ENCODE assay signal across 10 mouse cellular contexts in genomic region chr8:123978926-123979325, GRCm38 (mm10). TPM values are rescaled to one million over a fixed set of nuclear protein-coding genes. Genes with fewer than 3 reads are reported as not detected.
A peak's percentile ranks its signal among the peaks of the same experiment; 100 is the strongest.
DNase-seq lines count a peak whose midpoint lies in the region; ATAC-seq and TF ChIP-seq lines count a peak whose summit lies in the region.
"Had no signal": no experiment of that assay in that cellular context is flagged by ENCODE, and none has a peak within 500 bp of the region (broad histone marks: within the 10 kb centered on the region; RNA-seq: fewer than 3 reads in every experiment).

No protein-coding gene starts in this region.

- peak overlapping the region; percentile 30 for H3K4me2 ChIP-seq in lung, embryonic 16.5 days (ENCODE audit: low read depth, low read length)
- H3K4me2 ChIP-seq in stomach, embryonic 14.5 days (replicated peaks; ENCODE audit: low read depth, low read length), result peak overlapping the region; percentile 25
- H3K4me2 ChIP-seq: limb, embryonic 13.5 days had no signal

- TF ChIP-seq CTCF in lung, adult 2 months (IDR thresholded peaks at IDR 0.05; ENCODE audit: insufficient read depth, low read length), result no peak

- H3K4me3 ChIP-seq in heart, embryonic 10.5 days, result peak overlapping the region; percentile 33
- no peak overlapping the region for H3K4me3 ChIP-seq in lung, embryonic 16.5 days (ENCODE audit: low read length)
- H3K4me3 ChIP-seq in lung, adult 2 months (replicated peaks; ENCODE audit: extremely low read depth, low read depth, low read length), result no peak overlapping the region
- no peak overlapping the region for H3K4me3 ChIP-seq in stomach, embryonic 14.5 days (ENCODE audit: low read depth, low read length)
- H3K4me3 ChIP-seq: limb, embryonic 13.5 days had no signal

- H3K27me3 ChIP-seq in heart, embryonic 10.5 days (ENCODE audit: insufficient read depth, poor library complexity, severe bottlenecking), result no peaks in the 10 kb centered on the region
- H3K27me3 ChIP-seq in lung, embryonic 16.5 days (ENCODE audit: control insufficient read depth, insufficient read depth, low read depth, low read length), result no peaks in the 10 kb centered on the region
- no peaks in the 10 kb centered on the region for H3K27me3 ChIP-seq in stomach, embryonic 14.5 days (ENCODE audit: control insufficient read depth, insufficient read depth, low read length)
- H3K27me3 ChIP-seq: limb, embryonic 13.5 days had no signal

- H3K27ac ChIP-seq in heart, embryonic 10.5 days, result peak overlapping the region; percentile 79
- peak overlapping the region; percentile 73 for H3K27ac ChIP-seq in lung, embryonic 16.5 days (ENCODE audit: low read length)
- peak overlapping the region; percentile 68 for H3K27ac ChIP-seq in stomach, embryonic 14.5 days (ENCODE audit: low read length)
- H3K27ac ChIP-seq: kidney, postnatal 0 days; limb, embryonic 13.5 days had no signal

- WGBS in heart, embryonic 10.5 days, result 14% methylated on average over 8 of the region's 8 CpGs
- 56% methylated on average over 8 of the region's 8 CpGs for WGBS in lung, embryonic 16.5 days
- WGBS in lung, adult 2 months, result 68% methylated on average over 8 of the region's 8 CpGs
- 62% methylated on average over 8 of the region's 8 CpGs for WGBS in stomach, embryonic 14.5 days

- ATAC-seq in lung, embryonic 16.5 days (ENCODE audit: low read depth), result no peak
- peak; percentile 68; the same call in 1 of the 2 replicates for ATAC-seq in stomach, embryonic 14.5 days (ENCODE audit: insufficient number of reproducible peaks, insufficient read depth, low FRiP score, low read depth)

- no peak for TF ChIP-seq POLR2A in lung, adult 2 months (IDR thresholded peaks at IDR 0.05; ENCODE audit: borderline replicate concordance, extremely low read depth, low read depth, low read length)

- no peaks in the 10 kb centered on the region for H3K9me3 ChIP-seq in heart, embryonic 10.5 days
- no peaks in the 10 kb centered on the region for H3K9me3 ChIP-seq in lung, embryonic 16.5 days (ENCODE audit: control insufficient read depth, low read length)
- H3K9me3 ChIP-seq in stomach, embryonic 14.5 days (ENCODE audit: control insufficient read depth, low read depth, low read length), result no peaks in the 10 kb centered on the region
- H3K9me3 ChIP-seq: limb, embryonic 13.5 days had no signal

- peaks cover 51% of the 10 kb centered on the region for H3K4me1 ChIP-seq in heart, embryonic 10.5 days
- H3K4me1 ChIP-seq in lung, embryonic 16.5 days (replicated peaks; ENCODE audit: control insufficient read depth, insufficient read depth, low read length), result peaks cover 24% of the 10 kb centered on the region
- H3K4me1 ChIP-seq in lung, adult 2 months (ENCODE audit: control insufficient read depth, insufficient read depth, low read length), result no peaks in the 10 kb centered on the region; the same call in none of the 2 replicates
- peaks cover 20% of the 10 kb centered on the region for H3K4me1 ChIP-seq in stomach, embryonic 14.5 days (ENCODE audit: control insufficient read depth, insufficient read depth, low read length)

- peak overlapping the region; percentile 49; the same call in 1 of the 2 replicates for H3K9ac ChIP-seq in lung, embryonic 16.5 days (ENCODE audit: low read length)
- H3K9ac ChIP-seq in stomach, embryonic 14.5 days (replicated peaks; ENCODE audit: low read depth, low read length), result no peak overlapping the region
- H3K9ac ChIP-seq: limb, embryonic 13.5 days had no signal

- peaks cover 6% of the 10 kb centered on the region; the same call in 1 of the 2 replicates for H3K36me3 ChIP-seq in heart, embryonic 10.5 days
- H3K36me3 ChIP-seq in lung, embryonic 16.5 days (ENCODE audit: control insufficient read depth, insufficient read depth, low read length), result no peaks in the 10 kb centered on the region
- no peaks in the 10 kb centered on the region for H3K36me3 ChIP-seq in stomach, embryonic 14.5 days (ENCODE audit: control insufficient read depth, insufficient read depth, low read length)
- H3K36me3 ChIP-seq: limb, embryonic 13.5 days had no signal

- peak; percentile 96 for DNase-seq in heart, embryonic 10.5 days (ENCODE audit: low spot score)
- no peak for DNase-seq in heart, postnatal 4 days
- no peak for DNase-seq in lung, adult 2 months
- DNase-seq in liver, result peak; percentile 92
- DNase-seq in frontal cortex, postnatal 14 days (ENCODE audit: low spot score in 2 of 2), result no peak
- no peak for DNase-seq in kidney, adult 18-20 months

RNA-seq across cellular contexts. Expression of gene Abcb10, which starts 4.0 kb away (rescaled TPM):
- 41.6 and 47.7 TPM in 2 replicates for polyA plus RNA-seq in heart, embryonic 10.5 days (2016; fragmentation: Nextera tagmentation; extraction: Ambion mirVana)
- 10 to 100 TPM; 36.9 to 37.8 TPM for total RNA-seq in heart, postnatal 4 days (2021)
- 13.8 and 14.3 TPM in 2 replicates for polyA plus RNA-seq in lung, embryonic 16.5 days (2015; fragmentation: Nextera tagmentation; extraction: Ambion mirVana)
- 10.9 and 12.6 TPM in 2 replicates for polyA plus RNA-seq in lung, adult 2 months (2012; rRNA removed)
- 23.8 and 24.5 TPM in 2 replicates for polyA plus RNA-seq in stomach, embryonic 14.5 days (2014; fragmentation: Nextera tagmentation; extraction: Ambion mirVana)

RNA-seq across cellular contexts. Expression of gene Nup133, which starts 29.9 kb away (rescaled TPM):
- 34.1 and 37.8 TPM in 2 replicates for polyA plus RNA-seq in heart, embryonic 10.5 days (2016; fragmentation: Nextera tagmentation; extraction: Ambion mirVana)
- total RNA-seq in heart, postnatal 4 days (2021), result 10 to 100 TPM; 20.1 to 21.5 TPM
- polyA plus RNA-seq in lung, embryonic 16.5 days (2015; fragmentation: Nextera tagmentation; extraction: Ambion mirVana), result 37.7 and 39.5 TPM in 2 replicates
- 7.3 and 10.8 TPM in 2 replicates for polyA plus RNA-seq in lung, adult 2 months (2012; rRNA removed)
- 38.4 and 44.8 TPM in 2 replicates for polyA plus RNA-seq in stomach, embryonic 14.5 days (2014; fragmentation: Nextera tagmentation; extraction: Ambion mirVana)

RNA-seq across cellular contexts. Expression of gene Taf5l, which starts 42.3 kb away (rescaled TPM):
- polyA plus RNA-seq in heart, embryonic 10.5 days (2016; fragmentation: Nextera tagmentation; extraction: Ambion mirVana), result 37.4 and 40.4 TPM in 2 replicates
- 10 to 100 TPM; 27.5 to 29.9 TPM for total RNA-seq in heart, postnatal 4 days (2021)
- 29.3 and 30.9 TPM in 2 replicates for polyA plus RNA-seq in lung, embryonic 16.5 days (2015; fragmentation: Nextera tagmentation; extraction: Ambion mirVana)
- polyA plus RNA-seq in lung, adult 2 months (2012; rRNA removed), result 22.7 and 26.0 TPM in 2 replicates
- polyA plus RNA-seq in stomach, embryonic 14.5 days (2014; fragmentation: Nextera tagmentation; extraction: Ambion mirVana), result 43.8 and 50.4 TPM in 2 replicates

RNA-seq across cellular contexts. Expression of gene Urb2, which starts 42.4 kb away (rescaled TPM):
- polyA plus RNA-seq in heart, embryonic 10.5 days (2016; fragmentation: Nextera tagmentation; extraction: Ambion mirVana), result 6.1 and 6.9 TPM in 2 replicates
- total RNA-seq in heart, postnatal 4 days (2021), result 10 to 100 TPM; 10.8 to 11.1 TPM
- 4.0 and 4.6 TPM in 2 replicates for polyA plus RNA-seq in lung, embryonic 16.5 days (2015; fragmentation: Nextera tagmentation; extraction: Ambion mirVana)
- polyA plus RNA-seq in lung, adult 2 months (2012; rRNA removed), result 3.1 and 4.3 TPM in 2 replicates
- 7.3 and 8.0 TPM in 2 replicates for polyA plus RNA-seq in stomach, embryonic 14.5 days (2014; fragmentation: Nextera tagmentation; extraction: Ambion mirVana)

Comparison
In these comparisons a context has a peak if more than half of its experiments do, and no peak if none do; other contexts are left out.
1. DNase-seq: peak in heart, embryonic 10.5 days (single experiment) and liver (single experiment); none in heart, postnatal 4 days (single experiment), lung, adult 2 months (single experiment), frontal cortex, postnatal 14 days (0 of 2) and kidney, adult 18-20 months (single experiment).
2. Peak in every context shown above with its lines, with median percentiles within 50 percentile points of each other: H3K27ac ChIP-seq.